Mouse (Mus musculus) limb, embryonic 11.5 days (tissue): ENCODE measurements around the gene Zmym1. TPM values are rescaled to one million over a fixed set of nuclear protein-coding genes. Genes with fewer than 3 reads are reported as not detected.
A peak's percentile ranks its signal among the peaks of the same experiment; 100 is the strongest.
"Not testable (repeated sequence)": the region's sequence is repeated elsewhere in the genome, so short reads cannot be mapped to it uniquely, and the experiment has no call there.

Experiments
- ATAC-seq: fragments of 200-750 bp; cut with Nextera tagmentation; 2 replicates; pipeline ENCODE4 v1.8.0; 2017; ENCODE audit warnings: low read depth; ENCODE audit not compliant: insufficient number of reproducible peaks, low FRiP score, low TSS enrichment
- DNase-seq: peaks from one replicate; pipeline ENCODE4 v3.0.0-alpha.2; 2015; ENCODE audit warnings: low spot score
- H3K27ac ChIP-seq: fragments of 300-500 bp; sonication (generic); replicated peaks from 2 replicates; pipeline ENCODE4 v1.5.1; 2014; ENCODE audit warnings: low read depth, mild to moderate bottlenecking, low read length
- H3K27me3 ChIP-seq: fragments of 300-500 bp; sonication (generic); 2 replicates; pipeline ENCODE4 v1.6.1; 2014; ENCODE audit warnings: mild to moderate bottlenecking, low read length, mixed read lengths; ENCODE audit not compliant: control insufficient read depth, insufficient read depth
- H3K36me3 ChIP-seq: fragments of 300-500 bp; sonication (generic); 2 replicates; pipeline ENCODE4 v1.6.1; 2014; ENCODE audit warnings: mild to moderate bottlenecking, low read length, moderate library complexity, mixed read lengths; ENCODE audit not compliant: control insufficient read depth, insufficient read depth
- H3K4me1 ChIP-seq: fragments of 300-500 bp; sonication (generic); 2 replicates; pipeline ENCODE4 v1.6.1; 2014; ENCODE audit warnings: low read length, mixed read lengths; ENCODE audit not compliant: control insufficient read depth, insufficient read depth
- H3K4me2 ChIP-seq: fragments of 300-500 bp; sonication (generic); 2 replicates; pipeline ENCODE4 v1.6.1; 2014; ENCODE audit warnings: low read depth, mild to moderate bottlenecking, moderate library complexity; ENCODE audit not compliant: severe bottlenecking
- H3K4me3 ChIP-seq: fragments of 300-500 bp; sonication (generic); 2 replicates; pipeline ENCODE4 v1.5.1; 2014; ENCODE audit warnings: low read depth, low read length
- H3K9ac ChIP-seq: fragments of 300-500 bp; sonication (generic); 2 replicates; pipeline ENCODE4 v1.6.1; 2014; ENCODE audit warnings: mild to moderate bottlenecking, low read length
- H3K9me3 ChIP-seq: fragments of 300-500 bp; sonication (generic); 2 replicates; pipeline ENCODE4 v1.6.1; 2016; ENCODE audit warnings: low read length; ENCODE audit not compliant: control insufficient read depth
- WGBS: fragments of 180-500 bp; shearing (Covaris S2); extraction: QIAGEN DNeasy Blood & Tissue Kit; methylation state at CpG from one replicate; pipeline ENCODE4 v1.1.7; 2014; 5-methylcytosine and 5-hydroxymethylcytosine counted together
- polyA plus RNA-seq: library from polyadenylated mRNA; unstranded; fragments of >200 nt; fragmentation: Nextera tagmentation; extraction: Ambion mirVana; gene quantifications from 2 replicates; pipeline ENCODE4 v1.2.1, GENCODE M21; 2014

The Zmym1 gene
- 35.2 and 38.0 TPM in 2 replicates for polyA plus RNA-seq

DNA sequence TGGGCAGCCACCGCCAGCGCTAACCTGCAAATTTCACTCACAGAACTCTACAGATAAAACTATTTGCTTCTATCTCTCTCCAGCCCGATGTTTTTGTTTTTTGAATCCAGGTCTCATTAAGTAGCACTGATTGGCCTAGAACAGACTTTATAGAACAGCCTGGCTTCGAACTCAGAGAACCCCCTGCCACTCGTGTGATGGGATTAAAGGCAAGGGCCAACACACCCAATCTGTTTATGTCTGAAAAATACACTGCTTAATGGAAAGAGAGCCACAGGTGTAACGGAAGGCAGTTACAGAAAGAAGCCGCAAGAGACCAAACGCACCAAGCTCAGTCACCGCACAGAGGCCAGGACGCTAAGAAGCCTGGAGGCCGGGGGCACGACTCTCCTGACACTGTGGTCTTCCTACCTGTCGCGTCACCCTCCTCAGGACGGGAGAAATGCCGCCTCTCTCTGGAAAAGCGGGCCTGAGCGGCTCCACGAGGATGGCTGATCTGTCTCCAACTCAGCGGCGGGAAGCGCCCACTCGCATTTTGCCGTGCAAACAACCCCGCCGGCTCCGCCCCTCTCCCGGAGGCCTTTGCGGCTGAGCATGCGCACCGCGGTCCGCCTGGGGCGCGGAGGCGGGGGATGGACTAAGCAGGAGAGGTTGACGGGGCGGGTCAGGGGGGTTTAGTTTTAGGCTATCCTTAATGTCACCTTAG, at the start of gene Zmym1:
Zmym1 (minus strand) TSS at position 568 of the 706 bp plus-strand sequence.
- Histone ChIP-seq H3K4me1 (no peaks in the 10 kb centered on the region), H3K27me3 (no peaks in the 10 kb centered on the region), H3K9ac (peak within 1 kb of the TSS; percentile 79), H3K27ac (no peak within 1 kb of the TSS), H3K9me3 (no peaks in the 10 kb centered on the region), H3K4me2 (peak within 1 kb of the TSS; percentile 45), H3K36me3 (peaks cover 6% of the 10 kb centered on the region; the same call in 1 of the 2 replicates), H3K4me3 (peak within 1 kb of the TSS; percentile 80)
- DNase-seq (peak; percentile 93), ATAC-seq (peak; percentile 87; the same call in 1 of the 2 replicates)
- WGBS: under 1% methylated on average over 38 of the region's 38 CpGs

- Histone ChIP-seq H3K4me3 (no peak overlapping the region), H3K9me3 (no peaks in the 10 kb centered on the region), H3K27ac (no peak overlapping the region), H3K4me2 (no peak overlapping the region), H3K36me3 (no peaks in the 10 kb centered on the region), H3K9ac (no peak overlapping the region), H3K4me1 (no peaks in the 10 kb centered on the region), H3K27me3 (no peaks in the 10 kb centered on the region)
- ATAC-seq (no peak), DNase-seq (no peak)
- WGBS: 75% methylated on average over 4 of the region's 4 CpGs
These were observed 49.6 kb upstream of the Zmym1 start for GRCm38 (mm10) chr4:127110570-127110969.

DNA sequence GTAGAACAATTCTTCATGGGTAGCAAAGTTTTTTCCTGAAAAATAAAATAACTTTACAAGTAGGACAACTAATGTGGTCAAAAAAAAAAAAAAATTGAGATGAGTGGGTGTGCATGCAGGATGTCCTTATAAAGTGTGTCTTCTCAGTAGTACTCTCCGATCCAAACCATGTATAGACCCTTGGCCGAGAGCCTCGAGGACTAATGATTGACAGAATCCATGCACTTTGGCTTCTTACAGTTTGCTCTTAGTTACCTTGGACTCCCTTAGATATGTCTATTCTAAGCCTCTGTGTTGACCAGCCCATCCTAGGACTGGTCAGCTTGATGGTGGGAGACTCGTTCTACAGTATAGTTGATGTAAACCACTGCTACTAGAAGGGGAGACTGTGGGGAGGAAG, 46.6 kb upstream of the Zmym1 start:
- Histone ChIP-seq H3K9me3 (no peaks in the 10 kb centered on the region), H3K9ac (no peak overlapping the region), H3K4me1 (no peaks in the 10 kb centered on the region), H3K27ac (no peak overlapping the region), H3K27me3 (no peaks in the 10 kb centered on the region), H3K4me2 (no peak overlapping the region), H3K4me3 (no peak overlapping the region), H3K36me3 (no peaks in the 10 kb centered on the region)
- DNase-seq (no peak), ATAC-seq (no peak)
- 93% methylated on average over 4 of the region's 4 CpGs for WGBS

- not testable (repeated sequence) for ATAC-seq, H3K27ac ChIP-seq
- WGBS: 91% methylated on average over 1 of the region's 2 CpGs
These were observed 38.6 kb upstream of the Zmym1 start for GRCm38 (mm10) chr4:127099552-127099951.

DNA sequence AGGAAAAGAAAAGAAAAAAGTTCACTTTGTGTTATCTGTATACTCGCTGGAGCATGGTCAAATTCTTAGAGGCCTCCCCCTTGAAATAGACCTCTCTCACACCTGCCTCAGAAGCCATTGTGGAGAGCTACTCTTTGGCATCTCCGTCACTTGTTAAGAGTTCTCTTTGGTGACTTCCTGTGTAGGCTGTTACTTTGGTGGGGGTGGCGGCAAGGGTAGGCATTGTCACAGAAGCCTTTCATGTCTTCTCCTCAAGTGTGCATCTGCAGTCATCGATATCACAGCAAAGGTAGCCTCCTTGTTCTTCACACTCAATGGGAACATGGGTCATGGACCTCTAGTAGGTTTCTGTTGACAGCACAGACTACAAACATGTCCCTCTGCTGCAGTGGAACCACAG, 34.1 kb upstream of the Zmym1 start:
- Histone ChIP-seq H3K9ac (no peak overlapping the region), H3K27ac (no peak overlapping the region), H3K9me3 (no peaks in the 10 kb centered on the region), H3K27me3 (no peaks in the 10 kb centered on the region), H3K36me3 (peaks cover 2% of the 10 kb centered on the region; the same call in 1 of the 2 replicates), H3K4me1 (no peaks in the 10 kb centered on the region), H3K4me2 (no peak overlapping the region), H3K4me3 (no peak overlapping the region)
- DNase-seq (no peak), ATAC-seq (no peak)
- 94% methylated on average over 4 of the region's 4 CpGs for WGBS

More at GRCm38 (mm10) chr4:127099552-127099951, 38.6 kb upstream of the Zmym1 start:
- not testable (repeated sequence) for DNase-seq, H3K4me2 ChIP-seq, H3K27me3 ChIP-seq, H3K9me3 ChIP-seq, H3K4me1 ChIP-seq, H3K36me3 ChIP-seq, H3K4me3 ChIP-seq, H3K9ac ChIP-seq

DNA sequence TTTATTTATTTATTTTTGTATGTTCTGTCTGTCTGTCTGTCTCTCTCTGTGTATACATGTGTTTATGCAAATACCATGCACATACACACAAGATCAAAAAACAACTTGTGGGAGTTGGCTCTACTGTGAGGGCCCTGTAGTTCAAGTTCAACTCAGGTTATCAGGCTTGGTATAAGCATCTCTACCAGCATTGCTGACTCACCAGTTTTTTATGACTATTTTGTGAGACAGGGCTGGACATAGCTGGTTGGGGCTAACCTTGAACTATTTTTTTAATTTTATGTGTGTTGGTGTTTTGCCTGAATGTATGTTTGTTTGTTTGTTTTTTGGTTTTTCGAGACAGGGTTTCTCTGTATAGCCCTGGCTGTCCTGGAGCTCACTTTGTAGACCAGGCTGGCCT, 30.2 kb upstream of the Zmym1 start:
- H3K36me3 ChIP-seq: peaks cover 5% of the 10 kb centered on the region; the same call in 1 of the 2 replicates
- H3K4me1 ChIP-seq: no peaks in the 10 kb centered on the region
- DNase-seq (no peak), ATAC-seq (no peak)
- H3K4me3 ChIP-seq: no peak overlapping the region
- H3K4me2 ChIP-seq: no peak overlapping the region
- 89% methylated on average over 1 of the region's 1 CpGs for WGBS
- H3K27me3 ChIP-seq: no peaks in the 10 kb centered on the region
- no peak overlapping the region for H3K9ac ChIP-seq
- H3K9me3 ChIP-seq: no peaks in the 10 kb centered on the region
- H3K27ac ChIP-seq: no peak overlapping the region

DNA sequence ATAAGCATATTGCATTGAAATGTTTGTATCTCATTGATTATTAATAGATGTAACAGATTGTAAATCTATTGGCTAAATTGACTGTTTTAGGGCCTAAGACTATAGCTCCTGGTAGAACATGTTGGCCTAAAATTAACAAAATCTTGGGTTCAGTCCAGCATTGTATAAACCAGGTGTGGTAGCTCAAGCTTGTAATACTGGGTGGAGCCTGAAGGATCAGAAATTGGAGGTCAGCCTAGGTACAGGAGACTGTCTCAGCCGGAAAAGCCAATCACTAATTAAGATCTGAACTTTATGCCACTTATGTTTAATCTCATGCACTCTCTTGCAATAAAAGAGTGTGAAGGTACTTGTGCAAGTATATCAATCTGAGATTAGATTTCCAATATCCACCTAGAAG, 24.8 kb upstream of the Zmym1 start:
- Histone ChIP-seq H3K36me3 (peaks cover 4% of the 10 kb centered on the region; the same call in 1 of the 2 replicates), H3K4me2 (no peak overlapping the region), H3K9ac (no peak overlapping the region), H3K4me1 (no peaks in the 10 kb centered on the region), H3K9me3 (no peaks in the 10 kb centered on the region), H3K4me3 (no peak overlapping the region), H3K27ac (no peak overlapping the region), H3K27me3 (no peaks in the 10 kb centered on the region)
- 94% methylated on average over 1 of the region's 1 CpGs for WGBS
- ATAC-seq (no peak), DNase-seq (no peak)

GRCm38 (mm10) chr4:127083131-127083530, 22.2 kb upstream of the Zmym1 start:
- Histone ChIP-seq H3K4me1 (no peaks in the 10 kb centered on the region), H3K4me2 (no peak overlapping the region), H3K27ac (no peak overlapping the region), H3K27me3 (no peaks in the 10 kb centered on the region), H3K36me3 (no peaks in the 10 kb centered on the region; the same call in 1 of the 2 replicates), H3K4me3 (no peak overlapping the region), H3K9me3 (no peaks in the 10 kb centered on the region), H3K9ac (no peak overlapping the region)
- no peak for ATAC-seq
- no peak for DNase-seq
- 93% methylated on average over 2 of the region's 2 CpGs for WGBS
